Mouse (Mus musculus): ENCODE results near the gene Gm13272.
A peak's percentile ranks its signal among the peaks of the same experiment; 100 is the strongest.
"Not testable (repeated sequence)": the region's sequence is repeated elsewhere in the genome, so short reads cannot be mapped to it uniquely, and the experiment has no call there.

Gm13272 gene

DNA sequence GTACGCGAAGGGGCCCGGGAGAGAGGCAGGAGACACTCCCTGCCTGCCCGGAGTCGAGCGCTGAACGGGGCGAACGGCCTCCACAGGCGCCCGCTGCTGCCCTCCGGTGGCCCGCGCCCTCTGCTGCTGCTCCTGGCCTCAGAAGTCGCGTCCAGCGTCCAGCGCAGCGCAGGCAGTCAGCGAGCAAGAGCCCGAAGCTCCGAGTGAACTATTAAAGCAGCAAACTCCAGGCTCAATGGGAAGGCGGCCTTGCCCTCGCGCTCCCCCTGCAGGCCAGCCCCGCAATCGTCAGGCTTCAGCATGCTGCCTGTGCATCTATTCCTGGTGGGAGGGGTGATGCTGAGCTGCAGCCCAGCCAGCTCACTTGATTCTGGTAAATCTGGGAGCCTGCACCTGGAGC is 5.8 kb downstream of the Gm13272 start, which contains the start of gene Gm13276:
TSS of gene Gm13276 (plus strand) at position 301 of the 400 bp plus-strand sequence.
- DNase-seq (ENCODE audit: low spot score in 2 of 2) = not testable (repeated sequence)

DNA sequence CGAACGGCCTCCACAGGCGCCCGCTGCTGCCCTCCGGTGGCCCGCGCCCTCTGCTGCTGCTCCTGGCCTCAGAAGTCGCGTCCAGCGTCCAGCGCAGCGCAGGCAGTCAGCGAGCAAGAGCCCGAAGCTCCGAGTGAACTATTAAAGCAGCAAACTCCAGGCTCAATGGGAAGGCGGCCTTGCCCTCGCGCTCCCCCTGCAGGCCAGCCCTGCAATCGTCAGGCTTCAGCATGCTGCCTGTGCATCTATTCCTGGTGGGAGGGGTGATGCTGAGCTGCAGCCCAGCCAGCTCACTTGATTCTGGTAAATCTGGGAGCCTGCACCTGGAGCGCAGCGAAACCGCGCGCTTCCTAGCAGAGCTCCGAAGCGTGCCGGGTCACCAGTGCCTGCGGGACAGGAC is 8.8 kb downstream of the Gm13272 start, which contains the start of gene Gm13277:
TSS of gene Gm13277 (plus strand) at position 231 of the 400 bp plus-strand sequence.
- DNase-seq (ENCODE audit: low spot score in 2 of 2) = peak; percentile 31 to 52

DNA sequence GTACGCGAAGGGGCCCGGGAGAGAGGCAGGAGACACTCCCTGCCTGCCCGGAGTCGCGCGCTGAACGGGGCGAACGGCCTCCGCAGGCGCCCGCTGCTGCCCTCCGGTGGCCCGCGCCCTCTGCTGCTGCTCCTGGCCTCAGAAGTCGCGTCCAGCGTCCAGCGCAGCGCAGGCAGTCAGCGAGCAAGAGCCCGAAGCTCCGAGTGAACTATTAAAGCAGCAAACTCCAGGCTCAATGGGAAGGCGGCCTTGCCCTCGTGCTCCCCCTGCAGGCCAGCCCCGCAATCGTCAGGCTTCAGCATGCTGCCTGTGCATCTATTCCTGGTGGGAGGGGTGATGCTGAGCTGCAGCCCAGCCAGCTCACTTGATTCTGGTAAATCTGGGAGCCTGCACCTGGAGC is 11.6 kb downstream of the Gm13272 start, which contains the start of gene Gm13278:
TSS of gene Gm13278 (plus strand) at position 301 of the 400 bp plus-strand sequence.
- not testable (repeated sequence) for DNase-seq (ENCODE audit: low spot score in 2 of 2)

DNA sequence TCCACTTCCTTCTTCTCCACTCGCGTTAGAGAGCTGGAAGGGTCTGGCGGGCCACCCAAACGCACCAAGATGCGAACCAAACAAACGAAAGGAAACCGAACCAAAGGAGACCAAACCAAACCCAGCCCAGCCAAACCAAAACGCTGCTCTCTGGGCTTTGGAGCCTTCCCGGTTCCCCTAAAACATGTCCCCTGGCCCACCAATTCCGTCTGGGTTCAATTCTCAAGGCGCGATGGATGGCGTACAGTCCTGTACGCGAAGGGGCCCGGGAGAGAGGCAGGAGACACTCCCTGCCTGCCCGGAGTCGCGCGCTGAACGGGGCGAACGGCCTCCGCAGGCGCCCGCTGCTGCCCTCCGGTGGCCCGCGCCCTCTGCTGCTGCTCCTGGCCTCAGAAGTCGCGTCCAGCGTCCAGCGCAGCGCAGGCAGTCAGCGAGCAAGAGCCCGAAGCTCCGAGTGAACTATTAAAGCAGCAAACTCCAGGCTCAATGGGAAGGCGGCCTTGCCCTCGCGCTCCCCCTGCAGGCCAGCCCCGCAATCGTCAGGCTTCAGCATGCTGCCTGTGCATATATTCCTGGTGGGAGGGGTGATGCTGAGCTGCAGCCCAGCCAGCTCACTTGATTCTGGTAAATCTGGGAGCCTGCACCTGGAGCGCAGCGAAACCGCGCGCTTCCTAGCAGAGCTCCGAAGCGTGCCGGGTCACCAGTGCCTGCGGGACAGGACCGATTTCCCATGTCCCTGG is 14.5 kb downstream of the Gm13272 start, which contains the start of gene Gm13275:
TSS of gene Gm13275 (plus strand) at position 552 of the 740 bp plus-strand sequence.
- peak; percentile 74 to 76 for DNase-seq (ENCODE audit: low spot score in 2 of 2)

DNA sequence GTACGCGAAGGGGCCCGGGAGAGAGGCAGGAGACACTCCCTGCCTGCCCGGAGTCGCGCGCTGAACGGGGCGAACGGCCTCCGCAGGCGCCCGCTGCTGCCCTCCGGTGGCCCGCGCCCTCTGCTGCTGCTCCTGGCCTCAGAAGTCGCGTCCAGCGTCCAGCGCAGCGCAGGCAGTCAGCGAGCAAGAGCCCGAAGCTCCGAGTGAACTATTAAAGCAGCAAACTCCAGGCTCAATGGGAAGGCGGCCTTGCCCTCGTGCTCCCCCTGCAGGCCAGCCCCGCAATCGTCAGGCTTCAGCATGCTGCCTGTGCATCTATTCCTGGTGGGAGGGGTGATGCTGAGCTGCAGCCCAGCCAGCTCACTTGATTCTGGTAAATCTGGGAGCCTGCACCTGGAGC is 17.4 kb downstream of the Gm13272 start, which contains the start of gene Gm13279:
TSS of gene Gm13279 (plus strand) at position 301 of the 400 bp plus-strand sequence.
- not testable (repeated sequence) for DNase-seq (ENCODE audit: low spot score in 2 of 2)

DNA sequence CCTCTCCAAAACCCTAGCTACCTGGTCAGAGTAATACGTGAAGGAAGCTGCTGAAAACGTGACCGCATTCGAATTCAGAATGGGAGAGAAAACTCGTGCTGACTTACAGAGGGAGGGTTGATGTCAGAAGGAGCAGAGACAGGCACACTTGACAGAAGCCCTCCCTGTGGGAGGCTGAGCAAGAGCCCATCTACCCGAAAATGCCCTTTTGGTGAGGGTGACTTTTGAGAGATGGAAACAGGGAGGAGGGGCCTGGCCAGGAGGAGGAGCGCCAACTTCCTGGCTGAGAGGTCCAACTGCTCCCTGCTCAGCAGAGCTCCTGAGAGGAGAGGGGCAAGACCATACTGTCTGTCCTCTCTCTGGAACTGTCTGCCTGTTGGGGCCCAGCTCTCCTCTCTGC is 19.7 kb downstream of the Gm13272 start, which contains the start of gene Gm13285:
TSS of gene Gm13285 (plus strand) at position 301 of the 400 bp plus-strand sequence.
- not testable (repeated sequence) for DNase-seq (ENCODE audit: low spot score in 2 of 2)

DNA sequence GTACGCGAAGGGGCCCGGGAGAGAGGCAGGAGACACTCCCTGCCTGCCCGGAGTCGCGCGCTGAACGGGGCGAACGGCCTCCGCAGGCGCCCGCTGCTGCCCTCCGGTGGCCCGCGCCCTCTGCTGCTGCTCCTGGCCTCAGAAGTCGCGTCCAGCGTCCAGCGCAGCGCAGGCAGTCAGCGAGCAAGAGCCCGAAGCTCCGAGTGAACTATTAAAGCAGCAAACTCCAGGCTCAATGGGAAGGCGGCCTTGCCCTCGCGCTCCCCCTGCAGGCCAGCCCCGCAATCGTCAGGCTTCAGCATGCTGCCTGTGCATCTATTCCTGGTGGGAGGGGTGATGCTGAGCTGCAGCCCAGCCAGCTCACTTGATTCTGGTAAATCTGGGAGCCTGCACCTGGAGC is 23.3 kb downstream of the Gm13272 start, which contains the start of gene Gm13287:
TSS of gene Gm13287 (plus strand) at position 301 of the 400 bp plus-strand sequence.
- not testable (repeated sequence) for DNase-seq (ENCODE audit: low spot score in 2 of 2)

DNA sequence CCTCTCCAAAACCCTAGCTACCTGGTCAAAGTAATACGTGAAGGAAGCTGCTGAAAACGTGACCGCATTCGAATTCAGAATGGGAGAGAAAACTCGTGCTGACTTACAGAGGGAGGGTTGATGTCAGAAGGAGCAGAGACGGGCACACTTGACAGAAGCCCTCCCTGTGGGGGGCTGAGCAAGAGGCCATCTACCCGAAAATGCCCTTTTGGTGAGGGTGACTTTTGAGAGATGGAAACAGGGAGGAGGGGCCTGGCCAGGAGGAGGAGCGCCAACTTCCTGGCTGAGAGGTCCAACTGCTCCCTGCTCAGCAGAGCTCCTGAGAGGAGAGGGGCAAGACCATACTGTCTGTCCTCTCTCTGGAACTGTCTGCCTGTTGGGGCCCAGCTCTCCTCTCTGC is 25.6 kb downstream of the Gm13272 start, which contains the start of gene Gm13288:
TSS of gene Gm13288 (plus strand) at position 301 of the 400 bp plus-strand sequence.
- not testable (repeated sequence) for DNase-seq (ENCODE audit: low spot score in 2 of 2)

DNA sequence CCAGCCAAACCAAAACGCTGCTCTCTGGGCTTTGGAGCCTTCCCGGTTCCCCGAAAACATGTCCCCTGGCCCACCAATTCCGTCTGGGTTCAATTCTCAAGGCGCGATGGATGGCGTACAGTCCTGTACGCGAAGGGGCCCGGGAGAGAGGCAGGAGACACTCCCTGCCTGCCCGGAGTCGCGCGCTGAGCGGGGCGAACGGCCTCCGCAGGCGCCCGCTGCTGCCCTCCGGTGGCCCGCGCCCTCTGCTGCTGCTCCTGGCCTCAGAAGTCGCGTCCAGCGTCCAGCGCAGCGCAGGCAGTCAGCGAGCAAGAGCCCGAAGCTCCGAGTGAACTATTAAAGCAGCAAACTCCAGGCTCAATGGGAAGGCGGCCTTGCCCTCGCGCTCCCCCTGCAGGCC is 26.1 kb downstream of the Gm13272 start:
- DNase-seq (ENCODE audit: low spot score in 2 of 2) = not testable (repeated sequence)

DNA sequence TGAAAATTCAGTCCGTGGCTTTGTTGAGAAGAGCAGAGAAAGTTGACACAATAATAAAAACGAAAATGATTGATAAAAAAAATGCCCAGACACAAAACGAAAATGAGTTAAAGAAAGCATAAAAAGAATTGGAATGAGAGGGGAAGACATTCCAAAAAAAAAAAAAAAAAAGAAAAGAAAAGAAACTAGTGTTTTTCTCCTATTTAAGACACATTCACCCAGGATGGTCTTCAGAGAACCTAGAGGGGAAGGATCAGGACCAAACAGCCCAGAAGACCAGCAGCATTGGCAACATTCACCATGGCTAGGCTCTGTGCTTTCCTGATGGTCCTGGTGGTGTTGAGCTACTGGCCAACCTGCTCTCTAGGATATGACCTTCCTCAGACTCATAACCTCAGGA is 36.3 kb downstream of the Gm13272 start, which contains the start of gene Ifna7:
TSS of gene Ifna7 (plus strand) at position 301 of the 400 bp plus-strand sequence.
- DNase-seq (ENCODE audit: low spot score in 2 of 2) = no peak

DNA sequence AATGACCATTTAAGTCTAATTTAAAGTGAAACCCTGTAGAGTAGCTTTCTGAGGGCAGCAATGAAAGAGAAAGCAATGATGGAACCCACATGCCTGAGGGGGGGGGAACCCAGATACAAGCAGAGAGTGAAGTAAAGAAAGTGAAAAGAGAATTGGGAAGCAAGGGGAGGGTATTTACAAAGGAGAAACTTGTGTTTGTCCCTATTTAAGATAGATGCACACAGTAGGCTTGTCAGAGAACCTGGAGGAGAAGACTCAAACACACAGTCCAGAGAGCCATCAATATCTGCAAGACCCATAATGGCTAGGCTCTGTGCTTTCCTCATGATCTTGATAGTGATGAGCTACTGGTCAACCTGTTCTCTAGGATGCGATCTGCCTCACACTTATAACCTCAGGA is 40.0 kb downstream of the Gm13272 start, which contains the start of gene Ifna11:
TSS of gene Ifna11 (plus strand) at position 301 of the 400 bp plus-strand sequence.
- DNase-seq (ENCODE audit: low spot score in 2 of 2) = no peak

DNA sequence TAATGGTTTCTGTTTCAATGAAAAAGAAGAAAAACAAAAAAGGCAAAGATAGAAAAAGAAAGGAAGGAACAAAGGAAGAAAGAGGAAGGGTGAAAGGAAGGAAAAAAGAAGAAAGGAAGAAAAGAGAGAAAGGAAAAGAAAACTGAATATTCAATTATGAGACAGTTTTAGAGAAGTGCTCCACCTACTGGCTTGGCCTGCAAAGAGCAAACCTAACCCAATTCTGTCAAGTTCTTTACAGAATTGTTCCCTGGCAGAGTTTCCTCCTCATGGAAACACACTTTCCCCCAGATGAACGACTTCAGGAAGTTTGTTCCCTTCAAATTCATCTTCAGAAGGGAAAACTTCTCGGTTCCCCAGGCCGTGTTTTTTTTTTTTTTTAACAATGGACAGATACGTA is 43.3 kb downstream of the Gm13272 start:
- no peak for DNase-seq (ENCODE audit: low spot score in 2 of 2)

DNA sequence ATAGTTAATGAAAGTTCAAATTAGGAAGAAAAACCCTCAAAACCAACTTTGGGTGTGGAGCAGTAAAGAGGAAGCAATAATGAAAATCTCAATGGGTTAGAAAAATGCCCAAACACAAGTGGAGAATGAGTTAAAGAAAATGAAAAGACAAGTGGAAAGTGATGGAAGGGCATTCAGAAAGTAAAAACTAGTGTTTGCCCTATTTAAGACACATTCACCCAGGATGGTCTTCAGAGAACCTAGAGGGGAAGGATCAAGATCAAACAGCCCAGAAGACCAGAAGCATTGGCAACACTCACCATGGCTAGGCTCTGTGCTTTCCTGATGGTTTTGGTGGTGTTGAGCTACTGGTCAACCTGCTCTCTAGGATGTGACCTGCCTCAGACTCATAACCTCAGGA is 47.5 kb downstream of the Gm13272 start, which contains the start of gene Ifna6:
TSS of gene Ifna6 (plus strand) at position 301 of the 400 bp plus-strand sequence.
- DNase-seq (ENCODE audit: low spot score in 2 of 2) = not testable (repeated sequence)

All from frontal cortex, postnatal 25 days (tissue).